Mouse (Mus musculus) cerebellum, postnatal 10 days (tissue): ENCODE results near the gene Lbh.

Source experiments
- DNase-seq, 2 experiments: peaks; one replicate each; pipeline ENCODE4 v3.0.0; 2021; ENCODE audit warnings: mixed read lengths in 2 of 2

Lbh gene

DNA sequence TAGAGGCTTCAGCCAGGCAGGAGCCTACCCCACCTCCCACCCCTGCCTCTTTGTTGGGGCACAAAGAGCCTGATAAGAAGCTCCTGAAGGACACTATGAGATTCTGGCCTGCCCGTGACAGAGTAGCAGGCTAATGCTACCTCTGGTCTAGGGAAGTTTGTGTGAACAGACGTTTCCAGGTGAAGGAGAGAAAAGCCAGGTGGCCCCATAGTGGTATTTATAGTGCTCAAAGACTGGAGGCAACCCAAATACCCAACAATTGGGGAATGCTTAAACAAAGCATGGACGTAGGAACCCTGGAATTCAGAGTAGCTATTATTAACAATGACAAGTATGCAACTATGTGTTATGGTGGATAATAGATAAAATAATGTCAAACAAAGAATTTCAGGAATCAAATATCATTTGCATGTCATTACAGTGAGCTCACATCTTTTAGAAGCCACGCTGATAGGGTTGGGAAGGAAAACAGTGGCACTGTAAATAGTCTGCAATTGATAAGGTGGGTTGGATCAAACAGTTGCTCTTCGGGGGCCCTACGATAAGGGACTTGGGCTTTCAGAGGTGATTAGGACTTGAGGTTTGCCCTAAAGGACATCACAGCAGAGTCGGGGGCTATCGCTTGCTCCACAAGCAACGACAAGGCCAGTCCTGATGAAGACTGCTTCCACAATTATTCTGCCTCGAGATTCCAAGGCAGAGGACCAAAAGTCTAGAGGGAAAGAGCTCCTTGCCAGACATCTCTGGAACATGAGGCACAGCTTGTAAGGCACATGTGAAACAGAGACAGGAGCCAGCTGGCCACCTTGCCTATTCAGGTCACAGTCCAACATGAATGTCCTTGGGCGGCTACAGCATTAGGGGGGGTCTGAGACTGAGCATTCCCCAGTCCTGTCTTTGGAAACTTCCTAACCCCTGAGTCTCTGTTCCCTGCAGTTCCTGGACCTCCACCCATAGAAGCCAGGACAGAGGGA, 58.4 kb downstream of the Lbh start:
- DNase-seq = peak; percentile 39 to 44

DNA sequence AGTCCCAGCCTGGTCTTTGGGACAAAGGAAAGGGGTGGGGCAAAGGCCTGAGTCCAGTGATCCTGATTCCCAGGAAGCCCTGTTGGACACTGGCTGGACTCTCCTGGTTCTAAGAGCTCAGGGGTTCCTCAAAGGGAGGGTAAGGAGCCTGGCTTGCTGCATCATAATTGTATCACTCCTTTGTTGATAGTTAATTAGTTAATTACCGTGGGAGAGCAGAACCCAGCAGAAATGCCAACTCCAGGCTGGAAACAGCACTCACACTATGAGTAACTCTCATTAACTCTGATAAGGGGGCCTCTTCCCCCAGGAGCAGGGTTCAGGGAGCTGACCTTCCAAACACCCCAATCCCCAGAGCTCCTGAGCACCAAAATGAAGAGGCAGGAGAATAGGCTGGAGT, 59.5 kb downstream of the Lbh start:
- no peak for DNase-seq

DNA sequence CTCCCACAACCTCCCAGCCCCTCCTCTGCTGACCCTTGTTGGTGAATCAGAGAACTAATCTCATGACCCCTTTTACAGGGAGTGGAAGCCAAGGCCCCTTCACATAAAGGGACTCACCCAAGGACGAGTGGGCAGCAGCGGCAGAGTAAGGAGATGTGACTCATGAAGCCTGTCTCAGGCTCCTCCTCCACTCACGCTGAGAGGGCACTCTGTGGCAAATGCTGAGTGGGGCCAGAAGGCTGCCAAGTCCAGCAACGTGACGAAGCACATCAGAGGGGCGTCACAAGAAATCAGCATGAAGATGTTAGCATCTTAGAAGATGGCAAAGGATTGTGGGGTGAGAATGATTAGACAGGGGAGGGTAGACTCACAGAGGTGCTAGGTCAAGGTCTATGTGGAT, 64.1 kb downstream of the Lbh start:
- no peak for DNase-seq

DNA sequence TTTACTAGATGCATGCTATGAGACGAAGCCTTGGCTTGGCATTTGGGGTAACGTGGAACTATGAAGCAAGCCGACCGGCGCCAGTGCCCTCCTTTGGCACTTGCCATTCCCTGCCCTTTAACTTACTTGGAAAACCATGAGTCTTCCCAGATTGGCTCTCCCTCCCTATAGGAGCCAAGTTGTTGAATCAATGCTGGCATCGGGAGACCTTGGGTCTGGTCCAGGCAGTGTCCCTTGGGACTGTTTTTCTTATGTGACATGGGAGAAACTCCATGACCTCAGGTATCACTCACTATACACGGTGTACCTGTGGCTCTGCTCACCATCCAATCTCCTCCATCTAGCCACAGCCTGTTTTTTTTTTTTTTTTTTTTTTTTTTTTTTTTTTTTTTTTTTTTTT, 65.4 kb downstream of the Lbh start:
- DNase-seq = peak in 1 of 2 experiments; percentile 13

DNA sequence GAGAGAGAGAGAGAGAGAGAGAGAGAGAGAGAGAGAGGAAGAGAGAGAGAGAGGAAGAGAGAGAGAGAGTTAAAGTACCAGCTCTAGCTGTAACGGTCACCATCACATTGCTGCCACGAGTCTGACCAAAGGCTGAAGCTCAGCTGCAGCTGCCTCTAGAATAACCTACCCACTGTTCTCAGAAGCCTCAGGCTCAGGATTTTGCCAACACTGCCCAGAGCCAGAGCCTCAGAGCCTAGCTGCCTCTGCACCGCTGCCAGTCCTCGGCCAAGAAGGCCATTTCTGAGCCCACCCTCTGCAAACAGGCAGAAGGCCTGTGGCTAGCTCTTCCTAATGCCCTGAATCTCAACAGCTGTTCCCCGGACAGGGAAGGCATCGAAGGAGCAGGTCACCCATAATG, 70.9 kb downstream of the Lbh start:
- DNase-seq = peak; percentile 20 to 29
